Mouse (Mus musculus) right cerebral cortex, postnatal 4 days (tissue): ENCODE data around the gene Rep15.

ENCODE experiments used
- DNase-seq: peaks from one replicate; pipeline ENCODE4 v3.0.0-alpha.2; 2022

Gene Rep15

GRCm38 (mm10) chr6:147030096-147030885 is 2.1 kb upstream of the Rep15 start:
- no peak for DNase-seq

GRCm38 (mm10) chr6:147042291-147043290 is 10.2 kb downstream of the Rep15 start, which contains the start of gene Mrps35:
Gene Mrps35, plus strand, starts transcription at chr6:147042764.
- DNase-seq, result peak; percentile 90

GRCm38 (mm10) chr6:147043633-147044032 is 11.2 kb downstream of the Rep15 start:
- no peak for DNase-seq

GRCm38 (mm10) chr6:147049239-147049805 is 16.9 kb downstream of the Rep15 start:
- no peak for DNase-seq

GRCm38 (mm10) chr6:147051666-147052065 is 19.3 kb downstream of the Rep15 start:
- DNase-seq, result no peak

- no peak for DNase-seq
Measured at GRCm38 (mm10) chr6:147052440-147052839, 20.1 kb downstream of the Rep15 start.

- DNase-seq, result no peak
Measured at GRCm38 (mm10) chr6:147053785-147054646, 21.6 kb downstream of the Rep15 start.

- DNase-seq, result no peak
Measured at GRCm38 (mm10) chr6:147055374-147055977, 23.1 kb downstream of the Rep15 start.

GRCm38 (mm10) chr6:147059326-147059725 is 26.9 kb downstream of the Rep15 start:
- DNase-seq, result no peak

- DNase-seq, result no peak
Measured at GRCm38 (mm10) chr6:147061630-147062029, 29.2 kb downstream of the Rep15 start.

- DNase-seq, result no peak
Measured at GRCm38 (mm10) chr6:147062034-147062433, 29.6 kb downstream of the Rep15 start.

GRCm38 (mm10) chr6:147062694-147063093 is 30.3 kb downstream of the Rep15 start:
- no peak for DNase-seq

- DNase-seq, result no peak
Measured at GRCm38 (mm10) chr6:147064226-147064943, 32.0 kb downstream of the Rep15 start.

GRCm38 (mm10) chr6:147064944-147065261 is 32.5 kb downstream of the Rep15 start:
- no peak for DNase-seq

GRCm38 (mm10) chr6:147075808-147076387 is 43.5 kb downstream of the Rep15 start:
- no peak for DNase-seq

GRCm38 (mm10) chr6:147076878-147077277 is 44.5 kb downstream of the Rep15 start:
- DNase-seq, result no peak

GRCm38 (mm10) chr6:147079919-147080318 is 47.5 kb downstream of the Rep15 start:
- DNase-seq, result no peak
